Mouse (Mus musculus): Measurements from ENCODE around the gene Gpc3.

- no peak for TF ChIP-seq CHD2 (IDR thresholded peaks at IDR 0.05; ENCODE audit: low read depth, low read length)
- no peak for TF ChIP-seq ZNF384 (IDR thresholded peaks at IDR 0.05; ENCODE audit: low read depth, low read length)
- TF ChIP-seq ZC3H11A (IDR thresholded peaks at IDR 0.05; ENCODE audit: borderline replicate concordance, low read depth, low read length) = no peak
- TF ChIP-seq HCFC1 (IDR thresholded peaks at IDR 0.05; ENCODE audit: borderline replicate concordance, insufficient read depth, low read length) = no peak
Observed at GRCm38 (mm10) chrX:52599246-52599645, 14.5 kb downstream of the Gpc3 start.
